Mouse (Mus musculus): ENCODE data around the gene Fam83f. TPM values are rescaled to one million over a fixed set of nuclear protein-coding genes. Genes with fewer than 3 reads are reported as not detected.
A peak's percentile ranks its signal among the peaks of the same experiment; 100 is the strongest.

The Fam83f gene
- polyA plus RNA-seq, 1 experiment from 2014 or later = 3.6 TPM

DNA sequence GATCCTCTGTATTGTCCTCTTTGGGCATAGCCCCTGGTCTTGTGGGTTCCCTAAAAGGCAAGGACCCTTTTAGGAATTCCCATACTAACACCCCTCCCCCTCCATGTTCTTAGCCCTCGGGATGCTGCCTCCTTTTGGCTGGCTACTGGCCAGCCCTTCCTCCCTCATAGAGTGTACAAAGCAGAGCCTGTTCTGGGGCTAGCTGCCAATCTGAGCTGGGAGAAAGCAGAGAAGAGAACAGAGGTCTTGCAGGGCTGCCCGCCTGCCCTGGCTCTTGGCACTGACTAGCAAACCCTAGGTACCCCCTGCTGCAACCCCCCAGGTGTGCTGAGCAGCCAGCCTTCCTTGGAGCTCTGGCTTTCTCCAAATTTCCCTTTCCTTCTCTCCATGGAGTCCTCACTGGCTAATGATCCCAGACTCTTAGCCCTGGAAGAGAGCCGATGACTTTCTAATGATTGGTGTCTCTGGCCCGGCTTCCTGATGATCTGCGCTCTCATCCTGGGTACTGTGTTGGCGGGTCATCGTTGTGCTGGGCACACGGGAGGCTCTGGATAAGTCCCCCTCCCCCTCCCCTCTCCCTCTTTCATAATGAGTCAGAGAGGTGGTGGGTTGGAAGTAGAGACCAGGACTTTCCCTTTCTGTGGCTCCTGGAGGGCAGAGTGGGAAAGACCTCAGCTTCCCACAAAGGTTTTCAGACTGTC is 8.0 kb downstream of the Fam83f start:
- 47% methylated on average over 8 of the region's 8 CpGs for WGBS
- no peak overlapping the region for H3K27ac ChIP-seq (replicated peaks)
- H3K9me3 ChIP-seq = no peaks in the 10 kb centered on the region
- no peak overlapping the region for H3K4me3 ChIP-seq
- peaks cover 43% of the 10 kb centered on the region for H3K4me1 ChIP-seq
- no peak for DNase-seq (ENCODE audit: low spot score)
- peaks cover 34% of the 10 kb centered on the region for H3K27me3 ChIP-seq (replicated peaks; ENCODE audit: low read depth, poor library complexity, severe bottlenecking)
- no peaks in the 10 kb centered on the region for H3K36me3 ChIP-seq (replicated peaks)

DNA sequence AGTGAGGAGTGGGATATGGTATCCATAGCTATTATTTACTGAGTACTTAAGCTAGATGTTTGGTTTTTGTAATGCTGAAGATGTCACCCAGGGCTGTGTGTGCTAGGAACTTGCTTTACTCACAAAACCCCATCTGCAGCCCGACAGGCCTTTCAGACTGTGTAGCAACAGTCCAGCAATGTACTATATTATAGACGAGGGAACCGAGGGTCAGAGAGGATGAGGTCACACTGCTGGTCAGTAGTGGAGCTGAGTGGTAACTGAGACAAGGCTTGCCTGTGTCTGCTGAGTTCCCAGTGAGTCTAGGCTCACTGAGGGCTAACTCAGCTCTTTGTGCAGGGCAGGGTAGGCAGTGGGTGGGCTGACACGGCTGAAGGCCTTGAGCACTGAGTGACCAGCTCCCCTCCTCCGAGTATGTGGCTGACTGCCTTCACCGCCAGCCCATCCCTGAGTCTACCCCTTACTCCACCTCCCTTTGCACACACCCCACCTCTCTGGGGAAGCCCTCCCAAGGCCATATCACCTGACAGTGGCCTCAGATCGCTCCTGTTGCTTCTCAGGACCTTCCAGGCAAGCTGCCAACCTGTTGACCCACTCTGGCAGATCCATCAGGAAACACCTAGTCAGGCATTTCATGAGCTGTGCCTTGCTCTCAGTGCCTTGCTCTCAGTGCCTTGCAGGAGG is 8.8 kb downstream of the Fam83f start:
- 56% methylated on average over 7 of the region's 7 CpGs for WGBS
- no peak overlapping the region for H3K27ac ChIP-seq (replicated peaks)
- H3K4me1 ChIP-seq = peaks cover 52% of the 10 kb centered on the region

DNA sequence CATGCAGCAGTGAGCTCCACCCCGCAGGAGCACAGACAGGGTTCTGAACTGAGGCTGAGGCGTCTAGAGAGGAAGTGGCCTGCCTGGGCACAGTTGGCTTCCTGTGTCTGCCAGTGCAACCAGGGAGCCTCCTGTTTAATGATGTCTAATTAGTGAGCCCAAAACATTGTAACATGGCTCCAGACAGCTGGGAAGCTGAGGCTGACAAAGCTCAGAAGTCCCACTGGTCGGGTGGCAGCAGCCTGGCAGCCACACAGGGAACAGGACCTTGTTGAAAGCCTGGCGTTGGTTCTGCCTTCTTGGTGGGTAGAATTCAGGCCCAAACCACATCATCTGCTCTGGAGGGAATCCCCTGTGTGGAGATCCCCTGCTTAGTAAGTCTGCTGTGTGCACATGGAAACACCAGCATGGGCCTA is 9.8 kb downstream of the Fam83f start:
- no peaks in the 10 kb centered on the region for H3K9me3 ChIP-seq
- DNase-seq (ENCODE audit: low spot score) = no peak
- 79% methylated on average over 4 of the region's 4 CpGs for WGBS
- no peaks in the 10 kb centered on the region for H3K36me3 ChIP-seq (replicated peaks)
- H3K4me1 ChIP-seq = peaks cover 62% of the 10 kb centered on the region
- H3K27ac ChIP-seq (replicated peaks) = no peak overlapping the region
- no peak overlapping the region for H3K4me3 ChIP-seq
- peaks cover 24% of the 10 kb centered on the region; the same call in 1 of the 2 replicates for H3K27me3 ChIP-seq (replicated peaks; ENCODE audit: low read depth, poor library complexity, severe bottlenecking)

More for the DNA sequence above, 8.8 kb downstream of the Fam83f start:
- no peaks in the 10 kb centered on the region for H3K36me3 ChIP-seq (replicated peaks)
- H3K27me3 ChIP-seq (replicated peaks; ENCODE audit: low read depth, poor library complexity, severe bottlenecking) = peaks cover 28% of the 10 kb centered on the region; the same call in 1 of the 2 replicates
- H3K9me3 ChIP-seq = no peaks in the 10 kb centered on the region
- no peak for DNase-seq (ENCODE audit: low spot score)
- H3K4me3 ChIP-seq = no peak overlapping the region

DNA sequence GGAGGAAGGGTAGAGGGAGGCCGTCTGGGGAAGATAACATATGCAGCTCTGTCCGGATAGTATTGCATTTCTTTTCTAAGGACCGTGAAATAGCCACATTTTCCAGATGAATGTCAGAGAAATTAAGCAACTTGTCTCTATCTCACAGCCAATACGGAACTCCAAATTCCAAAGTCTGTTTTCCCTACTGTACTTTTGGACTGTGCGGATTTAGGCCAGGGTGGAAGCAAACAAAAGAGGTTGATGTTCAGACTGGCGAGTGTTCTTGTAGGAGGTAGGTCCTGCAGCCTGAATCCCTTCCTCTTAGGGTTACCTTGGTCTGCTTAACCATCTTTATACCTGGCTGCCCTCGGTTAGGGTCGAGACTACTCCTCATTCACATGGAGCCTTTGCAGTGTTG is 10.7 kb downstream of the Fam83f start:
- no peaks in the 10 kb centered on the region for H3K36me3 ChIP-seq (replicated peaks)
- H3K4me3 ChIP-seq = no peak overlapping the region
- H3K27ac ChIP-seq (replicated peaks) = no peak overlapping the region; the same call in 1 of the 2 replicates
- no peaks in the 10 kb centered on the region for H3K9me3 ChIP-seq
- DNase-seq (ENCODE audit: low spot score) = no peak
- 83% methylated on average over 8 of the region's 8 CpGs for WGBS
- H3K4me1 ChIP-seq = peaks cover 62% of the 10 kb centered on the region
- H3K27me3 ChIP-seq (replicated peaks; ENCODE audit: low read depth, poor library complexity, severe bottlenecking) = peaks cover 28% of the 10 kb centered on the region; the same call in 1 of the 2 replicates

GRCm38 (mm10) chr15:80683151-80683550 is 11.5 kb downstream of the Fam83f start:
- H3K9me3 ChIP-seq = no peaks in the 10 kb centered on the region
- H3K27ac ChIP-seq (replicated peaks) = peak overlapping the region; percentile 11; the same call in 1 of the 2 replicates
- no peaks in the 10 kb centered on the region for H3K36me3 ChIP-seq (replicated peaks)
- no peak overlapping the region for H3K4me3 ChIP-seq
- DNase-seq (ENCODE audit: low spot score) = no peak
- peaks cover 28% of the 10 kb centered on the region; the same call in 1 of the 2 replicates for H3K27me3 ChIP-seq (replicated peaks; ENCODE audit: low read depth, poor library complexity, severe bottlenecking)
- WGBS = 80% methylated on average over 6 of the region's 6 CpGs
- peaks cover 62% of the 10 kb centered on the region for H3K4me1 ChIP-seq

- no peak for DNase-seq (ENCODE audit: low spot score)
- Histone ChIP-seq H3K9me3 (no peaks in the 10 kb centered on the region), H3K36me3 (replicated peaks) (no peaks in the 10 kb centered on the region), H3K27me3 (replicated peaks; ENCODE audit: low read depth, poor library complexity, severe bottlenecking) (peaks cover 24% of the 10 kb centered on the region; the same call in 1 of the 2 replicates), H3K4me1 (peaks cover 62% of the 10 kb centered on the region), H3K4me3 (no peak overlapping the region), H3K27ac (replicated peaks) (peak overlapping the region; percentile 11)
- 55% methylated on average over 3 of the region's 3 CpGs for WGBS
These were observed 12.3 kb downstream of the Fam83f start for GRCm38 (mm10) chr15:80683990-80684389.

DNA sequence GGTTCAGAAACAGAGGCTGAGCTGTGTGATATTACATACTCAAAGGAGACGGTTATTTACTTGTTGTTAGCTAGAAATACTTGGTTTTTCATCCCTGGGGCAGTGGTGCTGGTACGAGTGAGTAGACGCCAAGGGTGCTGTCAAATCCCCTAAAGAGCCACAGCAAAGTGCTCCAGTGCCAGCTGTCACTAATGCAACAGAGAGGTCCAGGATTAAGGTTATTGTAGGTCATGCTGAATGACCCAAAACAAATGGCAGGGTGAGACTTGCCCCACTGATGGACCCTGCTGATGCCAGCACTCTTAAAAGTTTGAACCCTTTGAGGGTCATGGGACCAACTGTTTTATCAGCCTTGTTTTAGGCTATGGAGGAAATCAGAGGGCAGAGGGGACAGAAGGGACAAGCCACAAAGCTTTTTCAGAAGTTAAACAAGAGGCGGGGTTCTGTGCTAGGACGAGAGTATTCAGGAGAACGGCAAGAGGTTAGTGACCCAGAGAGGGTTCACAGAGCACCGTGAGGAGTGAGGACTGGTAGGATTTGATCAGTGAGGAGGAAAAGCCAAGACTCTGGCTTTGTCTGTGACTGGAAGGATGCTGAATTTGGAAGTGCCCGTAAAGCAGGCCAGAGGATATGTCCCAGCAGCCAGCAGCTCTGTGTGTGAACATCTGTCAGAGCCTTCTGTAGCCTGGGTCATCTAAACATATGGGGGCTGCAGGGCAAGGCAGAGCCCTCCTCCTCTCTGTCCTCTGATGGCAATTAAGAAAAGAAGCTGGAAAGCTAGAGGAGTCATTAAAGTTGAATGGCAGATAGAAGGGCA is 13.3 kb downstream of the Fam83f start:
- DNase-seq (ENCODE audit: low spot score) = no peak
- Histone ChIP-seq H3K27me3 (replicated peaks; ENCODE audit: low read depth, poor library complexity, severe bottlenecking) (peaks cover 24% of the 10 kb centered on the region; the same call in 1 of the 2 replicates), H3K36me3 (replicated peaks) (no peaks in the 10 kb centered on the region), H3K4me1 (peaks cover 54% of the 10 kb centered on the region), H3K27ac (replicated peaks) (peak overlapping the region; percentile 14; the same call in 1 of the 2 replicates), H3K9me3 (no peaks in the 10 kb centered on the region), H3K4me3 (0 out of 2 replicates have a peak overlapping the region, but pooled peaks have one; percentile 16)
- WGBS = 21% methylated on average over 8 of the region's 8 CpGs

DNA sequence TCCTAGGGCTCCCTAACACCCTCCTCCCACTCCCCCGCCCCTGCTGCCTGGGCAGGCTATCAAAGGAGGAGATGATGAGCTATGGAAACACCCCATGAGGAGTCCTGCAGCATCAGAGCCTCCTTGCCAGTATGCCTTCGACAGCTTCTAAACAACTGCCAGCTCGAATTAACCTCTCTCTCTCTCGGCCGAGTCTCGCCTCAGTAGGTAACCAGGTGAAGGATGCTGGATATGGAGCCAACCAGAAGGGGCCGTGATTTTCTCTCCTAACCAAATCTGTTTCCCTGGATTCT is 13.9 kb downstream of the Fam83f start:
- Histone ChIP-seq H3K4me1 (peaks cover 48% of the 10 kb centered on the region), H3K27me3 (replicated peaks; ENCODE audit: low read depth, poor library complexity, severe bottlenecking) (peaks cover 20% of the 10 kb centered on the region; the same call in 1 of the 2 replicates), H3K27ac (replicated peaks) (peak overlapping the region; percentile 14; the same call in 1 of the 2 replicates), H3K4me3 (no peak overlapping the region), H3K9me3 (no peaks in the 10 kb centered on the region), H3K36me3 (replicated peaks) (no peaks in the 10 kb centered on the region)
- no peak for DNase-seq (ENCODE audit: low spot score)
- WGBS = 42% methylated on average over 7 of the region's 7 CpGs

DNA sequence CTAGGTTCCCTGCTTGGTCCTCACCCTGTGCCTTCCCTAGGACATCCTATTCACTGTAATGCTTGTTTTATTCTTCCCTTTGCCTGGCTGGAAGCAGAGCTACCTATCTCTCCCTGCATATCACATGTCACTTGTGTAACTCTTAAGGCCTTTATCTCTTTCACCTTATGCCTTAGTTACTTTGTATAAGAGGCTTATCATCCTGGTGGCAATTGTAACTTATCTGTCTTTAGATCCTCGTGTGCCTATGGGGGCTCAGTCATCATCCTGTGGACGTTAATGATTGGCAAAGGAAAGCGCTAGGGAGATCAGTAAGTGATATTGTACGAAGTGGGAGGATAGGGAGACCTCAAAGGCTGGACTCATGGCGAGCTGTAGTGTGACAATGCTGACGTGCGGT is 16.9 kb downstream of the Fam83f start:
- WGBS = 78% methylated on average over 7 of the region's 7 CpGs

GRCm38 (mm10) chr15:80693492-80693891 is 21.8 kb downstream of the Fam83f start:
- Histone ChIP-seq H3K9me3 (no peaks in the 10 kb centered on the region), H3K27me3 (replicated peaks; ENCODE audit: low read depth, poor library complexity, severe bottlenecking) (0 out of 2 replicates have a peak, but pooled peaks cover 19% of the 10 kb centered on the region), H3K27ac (replicated peaks) (no peak overlapping the region), H3K36me3 (replicated peaks) (no peaks in the 10 kb centered on the region), H3K4me3 (no peak overlapping the region), H3K4me1 (peaks cover 21% of the 10 kb centered on the region)
- DNase-seq (ENCODE audit: low spot score) = no peak
- WGBS = 25% methylated on average over 3 of the region's 3 CpGs

More for the DNA sequence above, 16.9 kb downstream of the Fam83f start:
- H3K4me3 ChIP-seq = no peak overlapping the region
- peaks cover 25% of the 10 kb centered on the region; the same call in 1 of the 2 replicates for H3K27me3 ChIP-seq (replicated peaks; ENCODE audit: low read depth, poor library complexity, severe bottlenecking)
- H3K9me3 ChIP-seq = no peaks in the 10 kb centered on the region
- no peak overlapping the region for H3K27ac ChIP-seq (replicated peaks)
- no peak for DNase-seq (ENCODE audit: low spot score)
- H3K4me1 ChIP-seq = peaks cover 41% of the 10 kb centered on the region
- no peaks in the 10 kb centered on the region for H3K36me3 ChIP-seq (replicated peaks)

DNA sequence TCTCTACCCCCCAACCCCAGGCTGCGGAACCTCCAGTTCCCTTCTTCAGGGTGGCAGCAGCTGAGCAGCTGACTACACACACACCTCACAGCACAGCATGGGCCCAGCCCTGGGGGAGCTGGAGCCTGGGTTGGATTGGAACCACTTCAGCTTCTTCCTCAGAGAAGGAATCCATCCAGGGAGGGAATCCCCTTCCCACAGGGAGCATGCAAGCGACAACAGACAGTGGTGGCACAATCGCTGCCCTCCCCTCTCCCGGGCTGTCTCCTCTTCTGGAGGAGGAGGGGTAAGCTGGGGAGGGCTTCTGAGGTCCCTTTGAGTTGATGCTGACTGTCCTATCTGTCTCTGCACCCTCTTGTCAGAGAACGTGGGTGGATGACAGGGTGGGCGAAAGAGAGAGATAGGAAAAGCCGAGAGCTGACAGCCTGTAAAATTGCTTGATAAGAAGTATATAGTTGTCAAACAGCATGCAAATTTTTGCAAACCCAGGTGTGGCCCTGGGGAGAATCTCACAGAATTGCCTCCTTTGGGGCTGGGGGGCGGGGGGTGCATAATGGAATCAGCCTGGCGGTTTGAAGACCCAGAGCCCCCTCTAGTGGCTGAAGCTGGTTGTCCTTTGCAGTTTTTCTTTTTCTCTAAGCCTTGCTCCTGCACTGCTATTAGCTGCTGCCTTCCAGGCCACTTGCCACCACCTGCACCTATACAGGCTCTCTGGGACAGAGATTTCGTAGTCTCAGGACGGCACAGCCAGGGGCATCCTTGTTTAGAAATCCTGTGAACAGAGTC is 22.7 kb downstream of the Fam83f start:
- H3K27me3 ChIP-seq (replicated peaks; ENCODE audit: low read depth, poor library complexity, severe bottlenecking) = 0 out of 2 replicates have a peak, but pooled peaks cover 19% of the 10 kb centered on the region
- H3K9me3 ChIP-seq = no peaks in the 10 kb centered on the region
- 29% methylated on average over 11 of the region's 11 CpGs for WGBS
- H3K27ac ChIP-seq (replicated peaks) = peak overlapping the region; percentile 61; the same call in 1 of the 2 replicates
- H3K4me1 ChIP-seq = peaks cover 21% of the 10 kb centered on the region
- H3K36me3 ChIP-seq (replicated peaks) = no peaks in the 10 kb centered on the region
- no peak overlapping the region; the same call in 1 of the 2 replicates for H3K4me3 ChIP-seq
- peak; percentile 70 for DNase-seq (ENCODE audit: low spot score)

All from embryonic facial prominence, embryonic 10.5 days (tissue).